Mouse (Mus musculus): ENCODE measurements around the gene Gm17482. TPM values are rescaled to one million over a fixed set of nuclear protein-coding genes. Genes with fewer than 3 reads are reported as not detected.

The Gm17482 gene
- polyA plus RNA-seq, 1 experiment from 2014 or later, result not detected

GRCm38 (mm10) chr6:115278086-115278485 lies 50.9 kb downstream of the Gm17482 start:
- TF ChIP-seq CTCF (IDR thresholded peaks at IDR 0.05; ENCODE audit: low read depth), result no peak
- H3K9me3 ChIP-seq (ENCODE audit: control insufficient read depth), result no peaks in the 10 kb centered on the region
- 75% methylated on average over 8 of the region's 8 CpGs for WGBS
- ATAC-seq, result no peak
- H3K36me3 ChIP-seq (ENCODE audit: control insufficient read depth, insufficient read depth), result no peaks in the 10 kb centered on the region
- no peak overlapping the region for H3K9ac ChIP-seq (ENCODE audit: low read depth, low read length)
- H3K4me2 ChIP-seq (replicated peaks; ENCODE audit: low read depth), result no peak overlapping the region
- H3K4me1 ChIP-seq (replicated peaks; ENCODE audit: control insufficient read depth, insufficient read depth, low read length), result no peaks in the 10 kb centered on the region
- H3K4me3 ChIP-seq (ENCODE audit: low read depth, low read length), result no peak overlapping the region
- H3K27ac ChIP-seq (ENCODE audit: low read depth, low read length), result no peak overlapping the region
- H3K27me3 ChIP-seq (replicated peaks; ENCODE audit: control insufficient read depth, insufficient read depth, low read length), result no peaks in the 10 kb centered on the region

DNA sequence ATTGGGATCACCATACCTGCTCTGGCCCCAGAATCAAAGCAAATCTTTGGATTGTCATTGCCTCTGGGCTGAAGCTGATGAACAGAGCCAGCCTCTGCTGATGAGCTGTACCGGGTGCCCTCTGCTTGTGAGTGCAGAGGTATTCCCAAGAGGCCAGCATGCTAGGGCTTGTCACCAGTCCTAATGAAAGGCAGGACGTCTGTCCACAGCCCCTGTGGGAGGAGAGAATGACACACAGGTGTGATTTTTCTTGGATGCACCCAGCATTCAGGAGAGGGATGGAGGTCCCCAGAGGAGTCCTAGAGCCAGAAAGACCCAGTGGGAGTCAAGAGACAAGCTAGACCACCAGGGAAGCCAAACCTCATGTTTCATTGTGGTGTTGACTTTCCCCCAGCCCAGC lies 52.5 kb downstream of the Gm17482 start:
- ATAC-seq, result no peak
- no peak overlapping the region for H3K4me3 ChIP-seq (ENCODE audit: low read depth, low read length)
- H3K27ac ChIP-seq (ENCODE audit: low read depth, low read length), result no peak overlapping the region
- no peaks in the 10 kb centered on the region for H3K36me3 ChIP-seq (ENCODE audit: control insufficient read depth, insufficient read depth)
- H3K27me3 ChIP-seq (replicated peaks; ENCODE audit: control insufficient read depth, insufficient read depth, low read length), result no peaks in the 10 kb centered on the region
- H3K4me1 ChIP-seq (replicated peaks; ENCODE audit: control insufficient read depth, insufficient read depth, low read length), result no peaks in the 10 kb centered on the region
- H3K9ac ChIP-seq (ENCODE audit: low read depth, low read length), result no peak overlapping the region
- 79% methylated on average over 2 of the region's 2 CpGs for whole genome bisulfite sequencing
- H3K4me2 ChIP-seq (replicated peaks; ENCODE audit: low read depth), result no peak overlapping the region
- no peaks in the 10 kb centered on the region for H3K9me3 ChIP-seq (ENCODE audit: control insufficient read depth)
- TF ChIP-seq CTCF (IDR thresholded peaks at IDR 0.05; ENCODE audit: low read depth), result no peak

- H3K4me2 ChIP-seq (replicated peaks; ENCODE audit: low read depth), result no peak overlapping the region
- no peak overlapping the region for H3K9ac ChIP-seq (ENCODE audit: low read depth, low read length)
- H3K4me1 ChIP-seq (replicated peaks; ENCODE audit: control insufficient read depth, insufficient read depth, low read length), result no peaks in the 10 kb centered on the region
- H3K4me3 ChIP-seq (ENCODE audit: low read depth, low read length), result no peak overlapping the region
- WGBS, result 85% methylated on average over 2 of the region's 2 CpGs
- no peaks in the 10 kb centered on the region for H3K9me3 ChIP-seq (ENCODE audit: control insufficient read depth)
- H3K36me3 ChIP-seq (ENCODE audit: control insufficient read depth, insufficient read depth), result no peaks in the 10 kb centered on the region
- H3K27ac ChIP-seq (ENCODE audit: low read depth, low read length), result no peak overlapping the region
- TF ChIP-seq CTCF (IDR thresholded peaks at IDR 0.05; ENCODE audit: low read depth), result no peak
- no peaks in the 10 kb centered on the region for H3K27me3 ChIP-seq (replicated peaks; ENCODE audit: control insufficient read depth, insufficient read depth, low read length)
- no peak for ATAC-seq
These were observed 57.0 kb downstream of the Gm17482 start for GRCm38 (mm10) chr6:115284153-115284552.

GRCm38 (mm10) chr6:115286441-115286840 lies 59.3 kb downstream of the Gm17482 start:
- H3K27me3 ChIP-seq (replicated peaks; ENCODE audit: control insufficient read depth, insufficient read depth, low read length), result no peaks in the 10 kb centered on the region
- no peaks in the 10 kb centered on the region for H3K9me3 ChIP-seq (ENCODE audit: control insufficient read depth)
- H3K9ac ChIP-seq (ENCODE audit: low read depth, low read length), result no peak overlapping the region
- no peak for ATAC-seq
- no peaks in the 10 kb centered on the region for H3K36me3 ChIP-seq (ENCODE audit: control insufficient read depth, insufficient read depth)
- 84% methylated on average over 6 of the region's 6 CpGs for WGBS
- H3K4me3 ChIP-seq (ENCODE audit: low read depth, low read length), result no peak overlapping the region
- H3K4me1 ChIP-seq (replicated peaks; ENCODE audit: control insufficient read depth, insufficient read depth, low read length), result no peaks in the 10 kb centered on the region
- H3K4me2 ChIP-seq (replicated peaks; ENCODE audit: low read depth), result no peak overlapping the region
- TF ChIP-seq CTCF (IDR thresholded peaks at IDR 0.05; ENCODE audit: low read depth), result no peak
- no peak overlapping the region for H3K27ac ChIP-seq (ENCODE audit: low read depth, low read length)

DNA sequence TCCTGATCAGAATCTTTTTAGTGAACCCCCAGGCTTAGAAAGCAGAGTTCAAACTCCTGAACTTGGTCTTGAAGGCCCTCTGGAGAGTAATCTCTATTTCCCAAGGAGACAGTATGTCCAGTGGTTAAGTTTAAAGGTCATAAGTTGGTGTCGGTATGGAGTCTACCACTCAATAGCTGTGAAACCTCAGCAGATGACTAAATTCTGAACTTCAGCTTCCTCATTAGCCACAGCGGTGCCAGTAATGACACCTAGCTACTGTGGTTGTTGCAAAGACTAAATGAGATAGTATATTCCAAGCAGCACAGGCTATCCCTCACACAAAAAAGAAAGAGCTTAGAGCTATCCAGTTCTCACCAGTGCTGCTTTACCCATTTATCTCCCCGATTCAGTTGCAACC lies 61.1 kb downstream of the Gm17482 start:
- Histone ChIP-seq H3K9me3 (ENCODE audit: control insufficient read depth) (no peaks in the 10 kb centered on the region), H3K9ac (ENCODE audit: low read depth, low read length) (no peak overlapping the region), H3K4me2 (replicated peaks; ENCODE audit: low read depth) (no peak overlapping the region), H3K36me3 (ENCODE audit: control insufficient read depth, insufficient read depth) (no peaks in the 10 kb centered on the region), H3K27me3 (replicated peaks; ENCODE audit: control insufficient read depth, insufficient read depth, low read length) (no peaks in the 10 kb centered on the region), H3K4me1 (replicated peaks; ENCODE audit: control insufficient read depth, insufficient read depth, low read length) (no peaks in the 10 kb centered on the region), H3K4me3 (ENCODE audit: low read depth, low read length) (no peak overlapping the region), H3K27ac (ENCODE audit: low read depth, low read length) (no peak overlapping the region)
- 78% methylated on average over 3 of the region's 3 CpGs for WGBS
- TF ChIP-seq CTCF (IDR thresholded peaks at IDR 0.05; ENCODE audit: low read depth), result no peak
- no peak for ATAC-seq

DNA sequence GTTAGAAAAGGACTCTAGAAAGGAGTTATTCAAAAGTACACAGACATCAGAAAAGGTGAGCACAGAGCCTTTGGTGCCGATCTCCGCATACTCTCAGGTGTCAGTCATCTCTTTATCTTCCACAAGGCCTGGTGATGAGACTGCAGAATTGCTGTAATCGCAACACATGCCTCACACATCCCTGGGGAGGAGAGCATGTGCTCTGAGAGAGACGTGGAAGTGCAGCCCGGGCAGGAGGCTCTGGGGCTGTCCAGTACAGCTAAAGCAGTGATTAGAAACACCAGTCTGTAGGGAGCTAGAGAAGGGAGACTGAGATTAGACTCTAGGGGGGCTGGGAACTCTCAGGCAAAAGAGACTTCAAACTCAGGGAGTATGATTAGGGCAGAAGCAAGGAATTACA lies 63.4 kb downstream of the Gm17482 start:
- Histone ChIP-seq H3K27me3 (replicated peaks; ENCODE audit: control insufficient read depth, insufficient read depth, low read length) (no peaks in the 10 kb centered on the region), H3K36me3 (ENCODE audit: control insufficient read depth, insufficient read depth) (no peaks in the 10 kb centered on the region), H3K27ac (ENCODE audit: low read depth, low read length) (no peak overlapping the region), H3K9me3 (ENCODE audit: control insufficient read depth) (no peaks in the 10 kb centered on the region), H3K4me2 (replicated peaks; ENCODE audit: low read depth) (no peak overlapping the region), H3K9ac (ENCODE audit: low read depth, low read length) (no peak overlapping the region), H3K4me1 (replicated peaks; ENCODE audit: control insufficient read depth, insufficient read depth, low read length) (no peaks in the 10 kb centered on the region), H3K4me3 (ENCODE audit: low read depth, low read length) (no peak overlapping the region)
- WGBS, result 58% methylated on average over 5 of the region's 5 CpGs
- no peak for ATAC-seq
- no peak for TF ChIP-seq CTCF (IDR thresholded peaks at IDR 0.05; ENCODE audit: low read depth)

DNA sequence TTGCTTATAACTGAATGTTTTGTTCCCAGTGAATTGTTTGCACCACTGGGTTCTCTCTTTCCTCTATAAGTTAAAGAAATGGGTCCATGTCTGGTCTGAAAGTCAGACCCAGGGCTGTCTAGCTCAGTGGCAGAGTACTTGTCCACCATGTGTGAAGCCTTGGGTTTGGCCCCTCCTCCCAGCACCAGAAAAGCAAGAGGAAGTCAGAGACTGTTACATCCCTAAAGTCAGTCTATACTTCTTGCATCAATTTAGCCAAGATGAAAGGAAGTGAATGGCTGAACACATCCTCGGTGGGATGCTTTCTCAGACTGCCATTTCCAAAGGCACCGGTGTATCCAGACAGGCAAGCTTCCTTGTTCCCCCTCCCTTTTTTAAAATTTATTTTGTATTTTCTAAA lies 63.9 kb downstream of the Gm17482 start:
- no peak overlapping the region for H3K27ac ChIP-seq (ENCODE audit: low read depth, low read length)
- H3K4me1 ChIP-seq (replicated peaks; ENCODE audit: control insufficient read depth, insufficient read depth, low read length), result no peaks in the 10 kb centered on the region
- H3K36me3 ChIP-seq (ENCODE audit: control insufficient read depth, insufficient read depth), result no peaks in the 10 kb centered on the region
- ATAC-seq, result no peak
- TF ChIP-seq CTCF (IDR thresholded peaks at IDR 0.05; ENCODE audit: low read depth), result no peak
- no peak overlapping the region for H3K4me3 ChIP-seq (ENCODE audit: low read depth, low read length)
- WGBS, result 88% methylated on average over 2 of the region's 2 CpGs
- H3K27me3 ChIP-seq (replicated peaks; ENCODE audit: control insufficient read depth, insufficient read depth, low read length), result no peaks in the 10 kb centered on the region
- H3K9ac ChIP-seq (ENCODE audit: low read depth, low read length), result no peak overlapping the region
- no peaks in the 10 kb centered on the region for H3K9me3 ChIP-seq (ENCODE audit: control insufficient read depth)
- no peak overlapping the region for H3K4me2 ChIP-seq (replicated peaks; ENCODE audit: low read depth)

Measured in intestine, postnatal 0 days (tissue).